Mouse (Mus musculus) neural tube, embryonic 13.5 days (tissue): Measurements from ENCODE around the gene Spib. TPM values are rescaled to one million over a fixed set of nuclear protein-coding genes. Genes with fewer than 3 reads are reported as not detected.

ENCODE experiments used
- ATAC-seq: fragments of 200-750 bp; cut with Nextera tagmentation; 2 replicates; pipeline ENCODE4 v1.8.0; 2017; ENCODE audit warnings: low read depth, mild to moderate bottlenecking, moderate TSS enrichment, moderate library complexity
- H3K27ac ChIP-seq: fragments of 300-500 bp; sonication (generic); replicated peaks from 2 replicates; pipeline ENCODE4 v1.5.1; 2015; ENCODE audit warnings: moderate library complexity, mild to moderate bottlenecking, inconsistent platforms
- H3K27me3 ChIP-seq: fragments of 300-500 bp; sonication (generic); 2 replicates; pipeline ENCODE4 v1.6.1; 2015; ENCODE audit warnings: mild to moderate bottlenecking, inconsistent platforms
- H3K36me3 ChIP-seq: fragments of 300-500 bp; sonication (generic); 2 replicates; pipeline ENCODE4 v1.6.1; 2015; ENCODE audit warnings: mild to moderate bottlenecking, inconsistent platforms
- H3K4me1 ChIP-seq: fragments of 300-500 bp; sonication (generic); replicated peaks from 2 replicates; pipeline ENCODE4 v1.6.1; 2015; ENCODE audit warnings: inconsistent platforms
- H3K4me2 ChIP-seq: fragments of 300-500 bp; sonication (generic); 2 replicates; pipeline ENCODE4 v1.6.1; 2015; ENCODE audit warnings: inconsistent platforms, mild to moderate bottlenecking, moderate library complexity
- H3K4me3 ChIP-seq: fragments of 300-500 bp; sonication (generic); 2 replicates; pipeline ENCODE4 v1.5.1; 2015; ENCODE audit warnings: mild to moderate bottlenecking, inconsistent platforms
- H3K9ac ChIP-seq: fragments of 300-500 bp; sonication (generic); 2 replicates; pipeline ENCODE4 v1.6.1; 2015; ENCODE audit warnings: moderate library complexity, mild to moderate bottlenecking, inconsistent platforms
- H3K9me3 ChIP-seq: fragments of 300-500 bp; sonication (generic); 2 replicates; pipeline ENCODE4 v1.6.1; 2016; ENCODE audit warnings: inconsistent platforms
- WGBS: fragments of 180-500 bp; shearing (Covaris S2); methylation state at CpG from one replicate; pipeline ENCODE4 v1.1.7; 2015; 5-methylcytosine and 5-hydroxymethylcytosine counted together
- polyA plus RNA-seq: library from polyadenylated mRNA; unstranded; fragments of >200 nt; fragmentation: Nextera tagmentation; extraction: Ambion mirVana; gene quantifications from 2 replicates; pipeline ENCODE4 v1.2.1, GENCODE M21; 2015

Gene Spib
- 0.13 TPM in 1 of 2 replicates, not detected in the other for polyA plus RNA-seq

DNA sequence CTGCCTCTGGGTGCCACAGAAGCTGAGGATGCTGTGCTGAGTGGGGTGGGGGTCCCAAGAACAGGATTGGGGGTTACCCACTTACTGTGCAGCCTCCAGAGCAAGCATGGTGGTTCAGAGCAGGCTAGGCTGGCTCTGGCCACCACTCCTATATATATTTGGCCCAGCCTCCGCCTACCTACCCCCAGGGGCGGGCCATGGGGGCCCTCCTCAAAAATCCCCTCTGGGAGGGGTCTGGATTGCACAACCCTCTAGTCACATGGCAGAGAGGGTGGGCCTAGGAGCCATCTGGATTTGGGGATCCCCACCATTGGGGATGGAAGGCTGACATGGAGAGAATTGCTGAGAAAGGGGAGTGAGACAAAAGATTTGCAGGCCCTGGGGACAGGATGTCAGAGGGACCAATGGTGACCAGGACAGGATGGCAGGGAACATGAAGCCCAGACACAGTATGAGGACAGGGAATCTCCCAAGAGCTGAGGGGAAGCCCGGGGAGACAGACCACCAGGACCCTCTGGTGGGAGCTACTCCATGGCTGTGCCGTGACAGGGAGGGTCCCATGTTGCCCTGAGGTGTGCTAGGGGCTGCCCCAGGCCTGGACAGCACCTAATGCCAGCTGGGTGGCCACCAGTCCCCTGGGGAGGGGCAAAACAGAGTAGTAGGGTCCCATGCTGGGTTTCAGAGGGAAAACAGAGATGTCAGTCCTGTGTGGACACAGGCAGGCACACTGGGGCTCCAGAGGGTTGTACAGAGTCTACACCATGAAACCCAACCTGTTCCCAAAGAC is at the start of gene Spib:
Spib (minus strand) TSS at position 126 of the 787 bp plus-strand sequence.
- H3K27me3 ChIP-seq, result peaks cover 30% of the 10 kb centered on the region
- no peak for ATAC-seq
- H3K9me3 ChIP-seq, result no peaks in the 10 kb centered on the region
- peaks cover 29% of the 10 kb centered on the region for H3K36me3 ChIP-seq
- peaks cover 7% of the 10 kb centered on the region for H3K4me1 ChIP-seq
- H3K4me2 ChIP-seq, result no peak within 1 kb of the TSS
- H3K27ac ChIP-seq, result no peak within 1 kb of the TSS
- no peak within 1 kb of the TSS for H3K4me3 ChIP-seq
- 81% methylated on average over 4 of the region's 4 CpGs for WGBS
- no peak within 1 kb of the TSS for H3K9ac ChIP-seq

- Histone ChIP-seq H3K27ac (no peak overlapping the region), H3K4me2 (no peak overlapping the region), H3K9me3 (0 out of 2 replicates have a peak, but pooled peaks cover 9% of the 10 kb centered on the region), H3K36me3 (no peaks in the 10 kb centered on the region), H3K9ac (no peak overlapping the region), H3K4me1 (peaks cover 4% of the 10 kb centered on the region; the same call in 1 of the 2 replicates), H3K27me3 (peaks cover 3% of the 10 kb centered on the region; the same call in 1 of the 2 replicates), H3K4me3 (no peak overlapping the region)
- no peak for ATAC-seq
- WGBS, result 77% methylated on average over 6 of the region's 6 CpGs
Measured at GRCm38 (mm10) chr7:44581637-44582036, 49.8 kb upstream of the Spib start.

DNA sequence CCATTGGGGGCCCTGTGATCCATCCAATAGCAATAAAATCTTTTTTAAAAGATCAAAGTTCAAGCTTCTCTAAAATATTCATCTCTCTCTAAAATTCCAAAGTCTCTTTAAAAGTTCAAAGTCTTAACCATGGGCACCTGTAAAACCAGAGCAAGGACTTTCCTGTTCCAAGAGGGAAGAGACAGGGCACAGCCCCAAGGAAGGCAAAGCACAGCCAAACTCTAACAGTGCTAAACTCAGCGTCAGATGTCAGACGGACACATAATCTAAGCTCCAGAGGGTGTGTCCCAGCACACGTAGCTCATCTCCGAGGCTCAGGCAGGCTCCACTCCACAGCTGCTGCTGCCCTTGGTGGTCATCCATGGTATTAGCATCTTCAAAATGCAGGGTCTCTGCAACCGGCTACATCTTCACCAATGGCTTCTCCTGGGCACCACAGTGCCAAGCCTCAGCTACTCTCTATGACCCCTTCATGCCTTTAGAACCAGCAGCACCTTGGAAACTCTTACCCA is 44.5 kb upstream of the Spib start:
- 0 out of 2 replicates have a peak, but pooled peaks cover 9% of the 10 kb centered on the region for H3K9me3 ChIP-seq
- 42% methylated on average over 5 of the region's 5 CpGs for WGBS
- ATAC-seq, result no peak
- H3K4me2 ChIP-seq, result no peak overlapping the region
- H3K4me3 ChIP-seq, result no peak overlapping the region
- no peak overlapping the region for H3K9ac ChIP-seq
- H3K27ac ChIP-seq, result no peak overlapping the region
- H3K36me3 ChIP-seq, result no peaks in the 10 kb centered on the region
- H3K4me1 ChIP-seq, result no peaks in the 10 kb centered on the region
- H3K27me3 ChIP-seq, result no peaks in the 10 kb centered on the region

DNA sequence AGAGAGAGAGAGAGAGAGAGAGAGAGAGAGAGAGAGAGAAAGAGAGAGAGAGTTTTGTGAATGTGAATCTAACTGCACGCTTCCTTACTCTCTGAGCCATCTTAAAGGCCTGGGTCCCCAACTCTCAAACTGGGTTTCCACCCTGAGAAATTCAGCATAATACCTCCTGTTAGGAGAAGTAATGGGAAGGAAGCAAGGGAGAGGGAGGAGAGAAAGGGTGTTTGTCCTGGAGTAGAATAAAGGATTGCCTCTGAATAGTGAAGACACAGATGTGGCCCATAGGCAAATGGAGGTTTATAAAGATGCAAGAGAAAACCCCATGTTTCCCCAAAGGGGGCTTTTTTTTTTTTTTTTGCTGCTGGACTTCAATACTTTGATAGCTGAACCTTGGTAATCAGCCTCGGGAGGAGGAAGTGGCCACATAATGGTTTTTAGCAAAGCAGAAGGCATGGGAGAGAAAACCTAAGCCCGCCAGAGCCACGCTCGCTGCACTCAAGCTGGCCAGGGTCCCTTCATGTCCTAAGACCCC is 41.1 kb upstream of the Spib start:
- H3K4me2 ChIP-seq, result no peak overlapping the region
- no peaks in the 10 kb centered on the region for H3K27me3 ChIP-seq
- H3K4me1 ChIP-seq, result no peaks in the 10 kb centered on the region
- H3K4me3 ChIP-seq, result no peak overlapping the region
- no peak overlapping the region for H3K27ac ChIP-seq
- no peak overlapping the region for H3K9ac ChIP-seq
- ATAC-seq, result no peak
- H3K36me3 ChIP-seq, result no peaks in the 10 kb centered on the region
- no peaks in the 10 kb centered on the region for H3K9me3 ChIP-seq
- 82% methylated on average over 5 of the region's 5 CpGs for WGBS

DNA sequence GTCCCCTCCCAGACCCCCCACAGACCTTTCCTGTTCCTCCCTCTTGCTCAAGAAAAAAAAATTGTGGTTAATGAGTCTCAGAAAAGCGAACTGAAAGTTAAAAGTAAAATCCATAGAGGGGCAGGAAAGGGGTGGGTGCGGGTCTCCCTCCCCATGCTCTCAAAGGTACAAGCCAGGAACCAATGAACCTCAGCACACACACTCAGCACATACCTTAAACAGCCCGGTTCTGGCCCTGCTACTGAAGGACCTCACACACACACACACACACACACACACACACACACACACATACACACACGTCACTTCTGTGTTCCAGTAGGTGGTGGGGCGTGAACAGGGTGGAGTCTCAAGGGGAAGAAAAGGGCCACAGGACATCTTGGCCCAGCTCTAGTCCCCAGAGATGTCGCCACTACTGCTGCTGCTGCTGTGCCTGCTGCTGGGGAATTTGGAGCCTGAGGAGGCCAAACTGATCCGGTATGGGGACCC is 40.4 kb upstream of the Spib start, which contains the start of gene Napsa:
Napsa (plus strand) TSS at position 168 of the 489 bp plus-strand sequence.
- Histone ChIP-seq H3K9ac (no peak within 1 kb of the TSS), H3K4me1 (no peaks in the 10 kb centered on the region), H3K27me3 (peaks cover 3% of the 10 kb centered on the region; the same call in 1 of the 2 replicates), H3K36me3 (no peaks in the 10 kb centered on the region), H3K27ac (no peak within 1 kb of the TSS), H3K9me3 (no peaks in the 10 kb centered on the region), H3K4me2 (no peak within 1 kb of the TSS), H3K4me3 (no peak within 1 kb of the TSS)
- 38% methylated on average over 7 of the region's 7 CpGs for WGBS
- no peak for ATAC-seq

DNA sequence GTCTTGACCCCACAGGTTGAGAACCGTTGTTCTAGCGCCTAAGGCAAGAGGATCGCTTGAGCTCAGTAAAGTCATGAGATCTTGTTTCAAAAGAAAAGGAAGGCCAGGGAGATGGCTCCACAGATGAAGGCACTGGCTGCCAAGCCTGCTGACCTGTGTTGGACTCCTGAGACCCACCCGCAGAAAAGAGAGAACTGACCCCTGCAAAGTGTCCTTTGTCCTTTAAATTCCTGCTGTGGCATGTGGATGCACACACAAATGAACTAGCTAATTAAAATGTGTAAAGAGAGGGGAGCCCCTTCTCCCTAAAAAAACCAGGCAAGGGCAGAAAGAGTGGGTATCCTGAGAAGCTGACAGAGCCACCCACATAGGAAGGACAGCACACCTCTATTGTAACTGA is 39.9 kb upstream of the Spib start:
- Histone ChIP-seq H3K9me3 (no peaks in the 10 kb centered on the region), H3K36me3 (no peaks in the 10 kb centered on the region), H3K4me3 (no peak overlapping the region), H3K4me1 (no peaks in the 10 kb centered on the region), H3K27ac (no peak overlapping the region), H3K4me2 (no peak overlapping the region), H3K9ac (no peak overlapping the region), H3K27me3 (peaks cover 3% of the 10 kb centered on the region; the same call in 1 of the 2 replicates)
- WGBS, result 56% methylated on average over 4 of the region's 4 CpGs
- ATAC-seq, result no peak

DNA sequence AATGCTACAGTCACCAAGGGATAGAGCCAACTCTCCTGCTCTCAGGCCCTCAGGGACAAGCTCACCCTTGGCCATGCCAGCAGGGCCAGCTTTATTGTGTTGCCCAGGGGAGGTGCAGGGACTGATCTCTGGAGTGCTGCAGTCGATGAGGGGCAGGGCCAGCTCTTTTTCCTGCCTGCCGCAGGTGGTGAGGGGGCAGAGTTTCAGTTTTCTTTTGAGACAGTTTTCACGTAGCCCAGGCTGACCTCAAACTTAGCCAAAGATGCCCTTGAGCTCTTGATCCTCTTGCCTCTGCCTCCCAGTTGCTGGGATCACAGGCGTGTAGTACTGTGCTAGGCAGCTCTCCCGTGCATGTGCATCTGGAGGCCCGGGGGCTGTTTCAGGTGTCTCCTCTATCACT is 39.1 kb upstream of the Spib start:
- no peak overlapping the region for H3K9ac ChIP-seq
- ATAC-seq, result no peak
- no peak overlapping the region for H3K4me2 ChIP-seq
- H3K4me1 ChIP-seq, result no peaks in the 10 kb centered on the region
- no peak overlapping the region for H3K27ac ChIP-seq
- no peaks in the 10 kb centered on the region for H3K9me3 ChIP-seq
- H3K4me3 ChIP-seq, result no peak overlapping the region
- H3K27me3 ChIP-seq, result peaks cover 3% of the 10 kb centered on the region; the same call in 1 of the 2 replicates
- WGBS, result 80% methylated on average over 6 of the region's 6 CpGs
- no peaks in the 10 kb centered on the region for H3K36me3 ChIP-seq

- Histone ChIP-seq H3K4me1 (no peaks in the 10 kb centered on the region), H3K4me2 (no peak overlapping the region), H3K4me3 (no peak overlapping the region), H3K9me3 (no peaks in the 10 kb centered on the region), H3K9ac (no peak overlapping the region), H3K27me3 (peaks cover 3% of the 10 kb centered on the region; the same call in 1 of the 2 replicates), H3K27ac (no peak overlapping the region), H3K36me3 (no peaks in the 10 kb centered on the region)
- 78% methylated on average over 9 of the region's 9 CpGs for WGBS
- no peak for ATAC-seq
Measured at GRCm38 (mm10) chr7:44568803-44569202, 36.9 kb upstream of the Spib start.

DNA sequence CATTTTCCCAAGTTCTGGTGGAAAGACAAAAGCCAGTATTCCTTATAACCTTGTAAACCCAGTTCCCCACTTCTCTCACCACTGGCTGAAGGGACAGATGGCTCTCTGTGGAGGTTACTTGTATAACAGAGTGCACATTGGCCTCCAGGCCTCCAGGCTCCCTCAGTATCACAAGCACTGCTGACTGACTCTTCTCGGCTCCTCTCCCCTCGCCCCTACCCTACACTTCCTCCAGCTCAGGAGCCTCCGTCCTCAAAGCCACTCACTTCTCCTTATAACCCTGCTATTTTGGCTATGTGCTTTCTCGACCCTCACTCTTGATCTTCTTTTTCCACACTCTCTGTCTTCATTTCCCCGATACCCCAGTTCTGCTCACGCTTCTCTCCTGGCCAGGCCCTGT is 33.5 kb upstream of the Spib start:
- no peaks in the 10 kb centered on the region for H3K4me1 ChIP-seq
- H3K27ac ChIP-seq, result no peak overlapping the region
- H3K4me2 ChIP-seq, result no peak overlapping the region
- no peak overlapping the region for H3K9ac ChIP-seq
- no peaks in the 10 kb centered on the region for H3K9me3 ChIP-seq
- WGBS, result 73% methylated on average over 6 of the region's 6 CpGs
- peaks cover 9% of the 10 kb centered on the region for H3K27me3 ChIP-seq
- H3K4me3 ChIP-seq, result no peak overlapping the region
- no peaks in the 10 kb centered on the region for H3K36me3 ChIP-seq
- ATAC-seq, result no peak

- Histone ChIP-seq H3K4me2 (no peak overlapping the region), H3K4me3 (no peak overlapping the region), H3K4me1 (no peaks in the 10 kb centered on the region), H3K9ac (no peak overlapping the region), H3K36me3 (no peaks in the 10 kb centered on the region), H3K9me3 (no peaks in the 10 kb centered on the region), H3K27ac (no peak overlapping the region), H3K27me3 (peaks cover 9% of the 10 kb centered on the region)
- no peak for ATAC-seq
- 87% methylated on average over 10 of the region's 10 CpGs for WGBS
Measured at GRCm38 (mm10) chr7:44564486-44564885, 32.6 kb upstream of the Spib start.

DNA sequence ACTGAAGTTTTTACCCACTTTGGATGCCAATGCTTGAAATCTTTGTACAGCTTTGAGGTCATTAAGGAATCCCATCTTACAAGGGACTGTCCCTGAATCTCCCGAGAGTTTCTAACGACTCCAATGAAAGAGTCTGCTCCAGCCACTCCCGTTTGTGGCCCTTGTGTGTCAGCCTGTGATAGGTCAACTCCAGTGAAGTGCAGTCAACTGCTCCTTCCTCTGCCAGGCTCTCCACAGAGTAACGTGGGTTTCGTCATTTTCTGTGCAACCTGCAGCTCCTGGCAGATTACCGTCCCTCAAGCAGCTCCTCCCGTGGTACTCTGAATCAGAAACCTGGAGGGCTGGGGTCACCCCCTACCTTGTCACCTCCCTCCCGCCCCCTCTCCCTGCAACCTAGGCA is 31.4 kb upstream of the Spib start:
- H3K4me2 ChIP-seq, result no peak overlapping the region
- H3K27ac ChIP-seq, result no peak overlapping the region
- 50% methylated on average over 8 of the region's 8 CpGs for WGBS
- H3K27me3 ChIP-seq, result peaks cover 9% of the 10 kb centered on the region
- no peak for ATAC-seq
- no peaks in the 10 kb centered on the region for H3K9me3 ChIP-seq
- H3K4me3 ChIP-seq, result no peak overlapping the region
- no peaks in the 10 kb centered on the region for H3K4me1 ChIP-seq
- no peaks in the 10 kb centered on the region for H3K36me3 ChIP-seq
- no peak overlapping the region for H3K9ac ChIP-seq
